Mouse (Mus musculus) B cell, adult 62 days (primary cell): ENCODE data around the gene Gm26657. TPM values are rescaled to one million over a fixed set of nuclear protein-coding genes. Genes with fewer than 3 reads are reported as not detected.

ENCODE experiments used
- total RNA-seq: library from RNA; stranded (reverse); gene quantifications from 4 replicates; pipeline ENCODE4 v1.2.4, GENCODE M21; 2023

The Gm26657 gene
- total RNA-seq: not detected in 4 replicates

DNA sequence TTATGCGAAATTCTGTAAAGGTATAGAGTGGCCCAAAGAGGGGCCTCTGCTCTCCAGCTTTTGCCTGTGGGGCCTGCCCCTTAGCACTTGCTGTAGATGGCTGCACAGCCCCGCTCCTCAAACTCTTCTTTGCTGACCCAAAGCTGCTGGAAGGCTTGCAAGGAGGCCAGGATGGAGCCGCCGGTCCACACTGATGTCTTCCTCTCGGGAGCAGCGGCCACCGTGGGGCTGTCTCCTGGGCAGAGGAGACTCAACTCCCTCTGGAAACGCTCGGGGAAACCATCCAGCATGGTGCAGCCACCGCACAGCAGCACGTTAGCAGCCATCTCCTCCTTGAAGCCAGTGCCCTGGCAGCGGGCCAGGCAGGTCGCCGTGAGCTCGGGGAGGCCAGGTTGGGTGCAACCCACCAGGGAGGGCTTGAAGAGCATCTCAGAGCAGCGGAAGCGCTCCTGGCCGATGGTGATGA lies at the start of gene Gm26657:
TSS of gene Gm26657 (plus strand) at position 51 of the 466 bp plus-strand sequence.

DNA sequence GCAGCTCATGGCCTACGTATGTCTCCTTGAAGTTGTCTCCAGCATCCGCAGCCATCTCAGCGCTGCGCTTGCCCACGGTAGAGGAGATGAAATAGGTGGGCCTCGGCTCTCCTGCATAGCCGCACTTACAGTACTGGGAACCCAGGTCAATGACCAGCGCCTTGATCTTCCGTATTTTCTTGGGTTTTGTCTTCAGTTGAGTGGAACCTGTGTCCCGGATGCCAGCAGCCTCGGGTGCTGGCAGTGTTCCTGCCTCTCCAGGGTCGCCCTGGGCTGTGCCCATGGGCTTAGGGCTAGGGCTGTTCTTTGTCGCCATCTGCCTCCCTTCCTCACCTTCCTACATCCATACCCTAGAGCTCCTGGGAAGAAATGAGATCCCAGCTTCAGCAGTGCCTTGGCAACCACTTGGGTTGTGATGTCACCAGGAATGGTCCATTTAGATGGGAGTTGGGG lies 1.2 kb downstream of the Gm26657 start, which contains the start of gene Actl7b:
TSS of gene Actl7b (minus strand) at position 403 of the 453 bp plus-strand sequence.

DNA sequence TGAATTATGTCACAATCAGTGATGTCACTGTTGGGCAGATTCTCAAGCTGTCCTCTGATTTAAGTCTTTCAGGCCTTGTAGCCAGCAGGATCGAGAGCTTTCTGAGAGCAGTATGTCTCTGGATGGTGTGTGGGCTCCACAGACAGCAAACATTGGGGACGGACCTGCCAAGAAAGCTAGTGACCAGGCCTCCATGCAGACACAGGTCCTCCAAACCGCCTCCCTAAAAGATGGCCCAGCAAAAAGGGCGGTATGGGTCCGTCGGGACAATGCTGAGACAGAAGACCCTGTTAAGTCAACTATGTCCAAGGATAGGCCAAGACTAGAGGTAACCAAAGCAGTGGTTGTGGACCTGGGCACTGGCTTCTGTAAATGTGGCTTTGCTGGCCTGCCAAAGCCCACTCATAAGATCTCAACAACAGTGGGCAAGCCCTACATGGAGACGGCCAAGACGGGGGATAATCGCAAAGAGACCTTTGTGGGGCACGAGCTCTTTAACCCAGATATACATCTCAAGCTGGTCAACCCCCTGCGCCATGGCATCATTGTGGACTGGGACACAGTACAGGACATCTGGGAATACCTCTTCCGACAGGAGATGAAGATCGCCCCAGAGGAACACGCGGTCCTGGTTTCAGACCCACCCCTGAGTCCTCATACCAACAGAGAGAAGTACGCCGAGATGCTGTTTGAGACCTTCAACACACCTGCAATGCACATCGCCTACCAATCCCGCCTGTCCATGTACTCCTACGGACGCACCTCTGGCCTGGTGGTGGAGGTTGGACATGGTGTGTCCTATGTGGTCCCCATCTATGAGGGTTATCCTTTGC lies 3.7 kb downstream of the Gm26657 start, which contains the start of gene Actl7a:
TSS of gene Actl7a (plus strand) at position 51 of the 833 bp plus-strand sequence.

Other genes starting within 250 kb of the Gm26657 start
- gene Actl7b, start 1.4 kb downstream of the Gm26657 start, total RNA-seq: 1.1 to 2.4 TPM (median 1.6 TPM) in 4 replicates
- not detected in 4 replicates for gene Actl7a, start 3.3 kb downstream of the Gm26657 start, total RNA-seq
- gene Elp1, start 62.3 kb downstream of the Gm26657 start, total RNA-seq: 41.8 to 52.7 TPM (median 46.5 TPM) in 4 replicates
- 20.8 to 26.2 TPM (median 24.1 TPM) in 4 replicates for gene Fam206a, start 62.3 kb downstream of the Gm26657 start, total RNA-seq
- gene Ctnnal1, start 125.1 kb downstream of the Gm26657 start, total RNA-seq: 4.4 to 9.5 TPM (median 7.7 TPM) in 4 replicates
- 27.2 to 33.5 TPM (median 31.0 TPM) in 4 replicates for gene Tmem245, start 207.4 kb downstream of the Gm26657 start, total RNA-seq